Mouse (Mus musculus) MN1 (cell line): ENCODE data around the gene Gtf3c2.
"Not testable (repeated sequence)": the region's sequence is repeated elsewhere in the genome, so short reads cannot be mapped to it uniquely, and the experiment has no call there.

Source experiments
- DNase-seq: peaks from one replicate; pipeline ENCODE4 v3.0.0-alpha.2; 2016; ENCODE audit warnings: low spot score

Gene Gtf3c2

GRCm38 (mm10) chr5:31179766-31180630, at the start of gene Gtf3c2, which contains the start of gene Gm29609:
Gene Gtf3c2 (minus strand): TSS chr5:31180144.
Gene Gm29609 (minus strand): TSS chr5:31179911.
- DNase-seq: peak; percentile 97

GRCm38 (mm10) chr5:31226641-31227040, 46.7 kb upstream of the Gtf3c2 start:
- no peak for DNase-seq

GRCm38 (mm10) chr5:31222696-31223095, 42.8 kb upstream of the Gtf3c2 start:
- no peak for DNase-seq

DNA sequence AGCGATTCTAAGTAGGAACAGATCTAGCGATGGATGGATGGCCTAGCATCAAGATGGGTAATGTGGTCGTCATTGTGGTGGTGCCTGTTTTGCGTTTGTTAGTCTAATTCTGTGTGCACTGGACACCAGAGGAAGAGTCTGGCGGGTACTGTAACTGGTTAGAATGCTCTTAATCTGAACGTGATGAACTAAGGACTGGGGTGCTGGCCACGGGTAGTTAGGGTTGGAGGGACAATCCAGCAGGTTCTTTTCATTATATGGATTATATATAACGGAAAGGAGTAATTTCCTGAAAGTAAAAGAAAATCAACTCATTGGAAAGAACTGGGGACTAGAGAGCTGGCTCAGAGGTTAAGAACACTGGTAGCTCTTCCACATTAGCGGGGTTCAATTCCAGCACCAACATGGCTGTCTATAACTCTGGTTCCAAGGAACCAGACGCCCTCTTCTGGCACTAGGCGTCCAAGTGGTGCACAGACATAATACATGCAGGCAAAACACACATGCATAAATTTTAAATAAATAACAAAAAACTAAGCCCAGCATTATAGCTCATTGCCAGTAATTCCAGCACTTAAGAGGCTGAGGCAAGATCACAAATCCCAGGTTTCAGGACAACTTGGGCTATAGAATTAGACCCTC, 41.5 kb upstream of the Gtf3c2 start:
- peak; percentile 78 for DNase-seq

- DNase-seq: peak; percentile 98
These were observed 40.7 kb upstream of the Gtf3c2 start, which contains the start of gene Ppm1g for GRCm38 (mm10) chr5:31220448-31221303. Gene Ppm1g (minus strand): TSS chr5:31220687.

GRCm38 (mm10) chr5:31219911-31220447, 40.0 kb upstream of the Gtf3c2 start:
- DNase-seq: peak; percentile 69

- DNase-seq: no peak
These were observed 39.5 kb upstream of the Gtf3c2 start for GRCm38 (mm10) chr5:31219474-31219873.

DNA sequence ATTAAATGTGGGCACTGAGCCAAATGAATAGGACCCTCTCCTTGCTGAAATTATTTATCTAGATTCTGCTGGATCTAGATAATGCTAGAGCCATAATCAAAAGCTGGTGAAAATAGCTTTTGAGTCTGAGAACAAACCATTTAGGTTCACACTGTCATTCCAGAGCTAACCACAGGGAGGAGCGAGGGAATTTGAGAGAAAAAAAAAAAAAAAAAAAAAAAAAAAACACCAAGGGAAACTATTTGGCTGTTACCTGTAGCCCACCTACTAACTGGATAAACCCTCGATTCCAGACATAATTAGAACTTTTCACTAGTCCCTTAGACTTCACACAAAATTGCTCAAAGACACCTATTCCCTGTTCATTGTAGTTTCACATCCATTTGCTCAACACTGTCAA, 39.1 kb upstream of the Gtf3c2 start:
- DNase-seq: peak; percentile 69

- no peak for DNase-seq
These were observed 38.4 kb upstream of the Gtf3c2 start for GRCm38 (mm10) chr5:31218294-31218693.

DNA sequence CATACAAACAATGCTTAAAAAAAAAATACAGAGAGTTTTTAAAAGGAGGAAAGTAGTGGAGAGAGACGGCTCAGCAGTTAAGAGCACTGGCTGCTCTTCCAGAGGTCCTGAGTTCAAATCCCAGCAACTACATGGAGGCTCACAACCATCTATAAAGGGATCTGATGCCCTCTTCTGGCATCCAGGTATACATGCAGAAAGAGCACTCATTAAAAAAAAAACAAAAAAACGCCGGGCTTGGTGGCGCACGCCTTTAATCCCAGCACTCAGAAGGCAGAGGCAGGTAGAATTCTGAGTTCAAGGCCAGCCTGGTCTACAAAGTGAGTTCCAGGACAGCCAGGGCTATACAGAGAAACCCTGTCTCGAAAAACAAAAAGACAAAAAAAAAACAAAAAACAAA, 36.6 kb upstream of the Gtf3c2 start:
- DNase-seq: not testable (repeated sequence)

GRCm38 (mm10) chr5:31204421-31204820, 24.5 kb upstream of the Gtf3c2 start:
- DNase-seq: no peak

- no peak for DNase-seq
These were observed 23.9 kb upstream of the Gtf3c2 start for GRCm38 (mm10) chr5:31203866-31204265.

DNA sequence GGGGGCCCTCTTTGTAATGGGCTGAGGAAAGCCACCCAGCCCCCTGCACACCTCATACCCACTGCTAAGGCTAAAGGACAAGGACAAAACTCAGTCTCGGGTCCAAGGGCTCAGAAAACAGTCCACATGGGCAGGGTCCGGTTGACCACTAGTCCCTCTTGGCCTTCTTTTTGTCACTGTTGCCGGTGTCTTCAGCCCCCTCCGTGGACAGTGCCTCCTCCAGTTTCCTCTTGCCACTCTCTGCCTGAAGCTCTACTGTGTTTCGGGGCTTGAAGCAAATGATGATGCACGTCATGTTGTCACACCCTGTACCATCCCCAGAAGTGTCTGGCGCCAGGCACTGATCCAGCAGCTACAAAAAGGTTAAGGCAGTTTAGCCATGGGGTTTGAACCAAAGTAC, 23.0 kb upstream of the Gtf3c2 start:
- DNase-seq: no peak

GRCm38 (mm10) chr5:31201742-31202590, 22.0 kb upstream of the Gtf3c2 start, which contains the start of gene Zfp513:
Gene Zfp513 (minus strand): TSS chr5:31202303.
- DNase-seq: peak; percentile 97

DNA sequence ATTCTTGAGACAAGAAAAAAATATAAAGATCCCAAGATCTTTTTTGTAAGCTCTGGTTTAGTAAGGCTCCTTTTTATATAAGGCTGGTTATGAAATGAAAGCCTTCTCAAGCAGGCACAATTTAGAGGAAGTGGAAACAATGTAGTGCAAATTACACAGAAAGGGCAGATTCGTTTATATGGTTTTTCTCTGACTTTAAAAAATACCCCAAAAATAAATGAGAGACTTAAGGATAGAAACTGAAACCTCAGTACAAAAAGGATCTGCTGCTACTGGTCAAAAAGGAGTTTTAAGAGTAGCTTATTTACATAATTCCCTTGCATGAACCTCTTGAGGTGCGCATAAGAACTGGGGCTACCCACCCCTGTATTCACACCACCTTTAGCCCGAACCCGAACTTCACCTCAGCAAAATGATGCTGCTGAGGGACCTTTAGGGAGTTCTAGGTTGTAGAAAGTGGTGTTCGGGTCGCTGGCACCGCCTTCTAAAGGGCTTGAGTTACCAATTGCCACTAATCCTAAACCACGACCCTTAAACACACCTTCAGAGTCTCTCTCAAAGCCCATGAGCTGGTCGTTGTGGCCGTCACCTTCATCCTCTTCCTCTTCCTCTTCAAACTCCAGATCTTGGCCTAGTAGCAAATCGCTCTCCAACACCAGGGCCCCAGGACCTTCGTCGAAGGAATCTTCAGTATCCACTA, 21.2 kb upstream of the Gtf3c2 start:
- no peak for DNase-seq

DNA sequence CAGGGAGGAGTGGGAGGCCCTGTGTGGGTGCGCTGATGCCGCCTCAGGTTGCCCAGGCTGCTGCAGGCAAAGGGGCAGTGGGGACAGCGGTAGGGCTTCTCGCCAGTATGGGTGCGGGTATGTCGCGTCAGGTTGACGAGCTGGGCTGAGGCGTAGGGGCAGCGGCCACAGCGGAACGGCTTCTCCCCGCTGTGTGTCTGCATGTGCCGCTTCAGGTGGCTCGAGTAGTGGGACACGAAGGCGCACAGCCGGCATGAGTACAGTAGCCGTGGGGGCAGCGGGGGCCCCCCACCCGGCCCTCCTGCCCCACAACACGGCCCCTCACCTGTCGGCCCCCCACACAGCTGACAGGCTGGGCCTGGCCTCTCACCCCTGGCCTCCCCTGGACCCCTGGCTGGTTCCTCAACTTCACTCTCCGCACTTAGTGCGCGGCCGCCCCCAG, 20.4 kb upstream of the Gtf3c2 start:
- no peak for DNase-seq

GRCm38 (mm10) chr5:31199893-31200292, 19.9 kb upstream of the Gtf3c2 start:
- DNase-seq: peak; percentile 61

DNA sequence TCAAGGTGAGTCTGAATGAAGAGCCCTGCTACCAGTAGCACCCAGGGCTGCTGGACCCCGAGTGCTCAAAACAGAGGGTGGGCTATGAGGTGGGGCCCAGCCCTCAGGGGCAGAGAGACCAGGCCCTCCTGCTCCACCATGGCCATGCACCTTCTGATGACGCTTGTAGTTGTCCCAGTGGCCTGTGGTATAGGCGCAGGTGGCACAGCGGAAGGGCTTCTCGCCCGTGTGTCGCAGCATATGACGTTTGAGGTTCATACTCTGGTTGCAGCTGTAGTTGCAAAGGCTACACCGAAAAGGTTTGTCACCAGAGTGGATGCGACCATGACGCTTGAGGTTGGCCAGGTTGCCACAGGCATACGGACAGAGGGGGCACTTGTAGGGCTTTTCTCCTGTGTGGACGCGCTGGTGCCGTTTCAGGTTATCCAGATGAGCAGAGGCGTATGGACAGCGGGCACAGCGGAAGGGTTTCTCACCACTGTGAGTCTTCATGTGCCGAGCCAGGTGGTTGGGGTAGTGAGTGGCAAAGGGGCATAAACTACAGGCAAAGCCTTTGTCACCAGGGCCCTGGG, 19.5 kb upstream of the Gtf3c2 start:
- no peak for DNase-seq

- no peak for DNase-seq
These were observed 18.8 kb upstream of the Gtf3c2 start for GRCm38 (mm10) chr5:31198616-31199320.
